Mouse (Mus musculus) lung, adult 2 months (tissue): Measurements from ENCODE around the gene Hadhb.

Experiments
- CTCF ChIP-seq: fragments of 200-500 bp; IDR thresholded peaks from 2 replicates; pipeline ENCODE4 v1.5.1; 2011; ENCODE audit warnings: mild to moderate bottlenecking, low read length, control low read depth; ENCODE audit not compliant: insufficient read depth
- POLR2A ChIP-seq: fragments of 200-500 bp; IDR thresholded peaks from 2 replicates; pipeline ENCODE4 v1.6.1; 2011; ENCODE audit warnings: low read depth, mild to moderate bottlenecking, control low read depth, low read length, borderline replicate concordance; ENCODE audit errors: extremely low read depth

DNA sequence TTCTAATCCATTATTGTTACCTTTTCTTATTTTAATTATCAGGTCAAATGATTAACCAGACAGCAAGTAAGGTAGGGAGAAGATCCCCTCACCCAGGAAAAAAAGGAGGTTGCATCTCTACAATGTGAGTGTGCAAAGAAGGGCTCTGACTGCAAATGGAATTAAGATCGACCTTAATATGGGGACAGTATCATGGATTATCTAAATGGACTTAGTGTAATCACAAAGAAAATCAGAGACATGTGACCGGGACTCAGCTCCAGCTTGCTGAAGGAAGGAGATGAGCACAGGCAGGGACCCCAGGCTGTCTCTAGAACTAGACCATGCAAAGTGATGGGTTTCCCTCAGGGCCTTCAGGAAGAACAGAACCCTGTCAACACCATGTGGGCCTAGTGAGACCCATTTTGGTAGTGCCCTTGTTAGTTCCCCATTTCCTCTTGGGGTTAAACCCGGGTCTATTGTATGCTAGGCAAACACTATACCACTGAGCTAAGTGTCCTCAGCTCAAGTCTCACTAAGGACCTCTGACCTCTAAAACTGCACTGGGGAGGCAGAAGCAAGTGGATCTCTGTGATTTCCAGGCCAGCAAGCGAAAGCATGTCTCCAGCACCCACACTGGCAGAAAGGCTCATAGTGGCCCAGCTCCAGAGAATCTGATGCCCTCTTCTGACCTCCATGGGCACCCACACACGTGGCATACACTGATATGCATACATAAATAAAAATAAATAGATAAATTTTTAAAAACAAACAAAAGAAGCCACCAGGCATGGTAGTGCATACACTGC, 6.7 kb upstream of the Hadhb start:
- TF ChIP-seq CTCF, result no peak
- no peak for TF ChIP-seq POLR2A
